Mouse (Mus musculus): ENCODE measurements at regions not wholly inside any gene's neighbourhood (a gene's known extent, or its start where the extent isn't known, plus 50 kb on each side); places are given as distances from the start of the nearest gene placed in this dataset.

DNA sequence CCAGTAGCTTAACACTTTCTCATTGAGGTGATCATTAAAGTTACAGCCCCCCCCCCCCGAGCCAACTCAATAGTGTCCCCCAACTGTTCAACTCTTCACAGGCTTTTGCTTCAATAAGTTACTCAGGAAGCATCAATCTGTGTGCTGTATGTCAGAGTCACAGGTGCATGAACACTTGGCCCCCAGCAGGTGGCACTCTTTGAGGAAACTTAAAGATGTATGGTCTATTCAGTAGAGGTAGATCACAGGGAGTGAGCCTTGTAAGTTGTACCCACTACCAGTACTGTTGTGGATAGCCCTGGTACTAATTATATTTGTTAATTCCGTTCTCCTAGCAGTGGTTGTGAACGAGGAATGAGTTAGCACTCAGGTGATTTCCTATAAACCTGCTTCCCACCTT lies 99.6 kb downstream of the Tmem130 start:
- no peak for DNase-seq (ENCODE audit: low spot score)
- 89% methylated on average over 3 of the region's 3 CpGs for WGBS
- Histone ChIP-seq H3K27me3 (ENCODE audit: control insufficient read depth, insufficient read depth, low read length) (no peaks in the 10 kb centered on the region), H3K4me3 (replicated peaks; ENCODE audit: low read length) (no peak overlapping the region), H3K9me3 (ENCODE audit: control insufficient read depth, low read length) (no peaks in the 10 kb centered on the region), H3K4me1 (replicated peaks; ENCODE audit: control insufficient read depth, insufficient read depth, low read length) (no peaks in the 10 kb centered on the region), H3K4me2 (replicated peaks) (no peak overlapping the region), H3K27ac (no peak overlapping the region), H3K36me3 (replicated peaks; ENCODE audit: control insufficient read depth, insufficient read depth) (no peaks in the 10 kb centered on the region), H3K9ac (no peak overlapping the region)
- no peak for ATAC-seq (ENCODE audit: low FRiP score)

DNA sequence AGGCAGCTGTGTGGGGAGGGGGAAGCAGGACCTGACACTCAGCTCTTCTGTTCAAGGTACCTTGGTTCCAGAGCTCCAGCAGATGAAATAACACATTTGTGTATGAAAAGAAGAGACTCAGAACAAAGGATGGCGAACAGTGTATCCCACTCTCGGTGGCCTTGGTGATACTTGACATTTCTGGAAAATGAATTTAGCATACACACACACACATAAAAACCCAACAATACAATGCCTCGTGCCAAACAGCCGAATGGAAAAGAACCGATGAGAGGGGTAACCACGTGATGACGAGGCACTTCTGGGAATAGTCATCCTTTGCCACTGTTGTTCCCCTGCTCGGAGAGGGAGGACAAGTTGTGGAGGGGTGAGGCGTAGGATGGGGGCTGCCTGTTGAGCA lies 97.6 kb downstream of the Tmem130 start:
- Histone ChIP-seq H3K4me2 (replicated peaks) (no peak overlapping the region), H3K9me3 (ENCODE audit: control insufficient read depth, low read length) (no peaks in the 10 kb centered on the region), H3K9ac (no peak overlapping the region), H3K27ac (no peak overlapping the region), H3K4me1 (replicated peaks; ENCODE audit: control insufficient read depth, insufficient read depth, low read length) (no peaks in the 10 kb centered on the region), H3K4me3 (replicated peaks; ENCODE audit: low read length) (no peak overlapping the region), H3K36me3 (replicated peaks; ENCODE audit: control insufficient read depth, insufficient read depth) (no peaks in the 10 kb centered on the region), H3K27me3 (ENCODE audit: control insufficient read depth, insufficient read depth, low read length) (no peaks in the 10 kb centered on the region)
- 78% methylated on average over 9 of the region's 9 CpGs for WGBS
- DNase-seq (ENCODE audit: low spot score): no peak
- ATAC-seq (ENCODE audit: low FRiP score): no peak

DNA sequence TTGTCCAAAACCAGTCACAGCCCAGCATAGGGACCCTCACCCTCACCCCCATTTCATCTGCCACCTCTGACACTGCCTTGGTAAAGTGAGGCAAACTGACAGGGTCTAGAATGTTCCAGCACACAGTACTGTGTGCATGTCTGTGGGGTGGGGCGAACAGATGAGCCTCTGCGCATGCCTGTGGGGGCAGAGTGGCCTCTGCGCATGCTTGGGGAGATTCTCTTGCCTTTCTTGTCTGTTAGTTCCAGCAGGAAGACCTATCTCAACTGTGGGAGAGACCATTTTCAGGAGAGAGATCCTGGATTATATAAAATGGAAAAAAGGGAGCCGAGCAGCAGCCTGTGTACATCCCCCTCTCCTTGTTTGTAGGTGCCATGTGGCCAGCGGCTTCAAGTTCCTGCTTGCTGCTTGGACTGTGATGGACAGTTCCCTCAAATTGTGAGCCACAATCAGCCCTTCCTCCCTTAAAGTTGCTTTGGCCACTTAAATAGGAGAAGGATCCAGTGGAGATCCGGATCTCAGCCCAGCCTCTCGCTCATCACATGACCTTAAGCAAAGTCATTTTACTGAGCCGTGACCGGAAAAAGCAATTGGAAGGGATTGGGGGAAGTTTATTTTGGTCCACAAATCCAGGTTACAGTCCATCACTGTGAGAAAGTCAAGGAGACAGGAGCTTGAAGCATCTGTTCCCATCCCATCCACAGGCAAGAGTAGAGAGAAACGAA lies 96.9 kb downstream of the Tmem130 start:
- H3K9ac ChIP-seq: no peak overlapping the region
- H3K4me3 ChIP-seq (replicated peaks; ENCODE audit: low read length): no peak overlapping the region
- H3K36me3 ChIP-seq (replicated peaks; ENCODE audit: control insufficient read depth, insufficient read depth): no peaks in the 10 kb centered on the region
- no peak overlapping the region for H3K4me2 ChIP-seq (replicated peaks)
- DNase-seq (ENCODE audit: low spot score) (no peak), ATAC-seq (ENCODE audit: low FRiP score) (no peak)
- no peaks in the 10 kb centered on the region for H3K9me3 ChIP-seq (ENCODE audit: control insufficient read depth, low read length)
- H3K4me1 ChIP-seq (replicated peaks; ENCODE audit: control insufficient read depth, insufficient read depth, low read length): no peaks in the 10 kb centered on the region
- H3K27me3 ChIP-seq (ENCODE audit: control insufficient read depth, insufficient read depth, low read length): no peaks in the 10 kb centered on the region
- no peak overlapping the region for H3K27ac ChIP-seq
- 93% methylated on average over 10 of the region's 10 CpGs for WGBS

DNA sequence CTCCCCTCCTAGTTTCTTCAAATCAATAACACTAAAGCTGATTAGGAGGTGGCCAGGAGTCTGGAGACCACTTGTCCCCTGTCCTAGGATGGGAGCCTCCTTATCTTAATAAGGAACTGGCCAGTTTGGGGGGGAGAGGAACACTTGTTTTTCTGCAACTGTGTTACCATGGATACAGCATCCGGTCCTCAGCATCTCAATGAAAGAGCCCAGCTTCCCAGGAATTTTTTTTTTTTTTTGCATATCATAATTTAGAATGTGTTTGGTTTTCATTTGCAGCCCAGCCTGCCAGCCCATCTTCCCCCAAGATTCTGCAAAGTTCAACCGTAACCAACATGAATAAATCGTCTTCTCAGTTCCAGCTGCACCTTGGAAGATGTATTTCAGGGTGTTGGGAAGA lies 93.6 kb downstream of the Tmem130 start:
- Histone ChIP-seq H3K4me1 (replicated peaks; ENCODE audit: control insufficient read depth, insufficient read depth, low read length) (no peaks in the 10 kb centered on the region), H3K4me3 (replicated peaks; ENCODE audit: low read length) (no peak overlapping the region), H3K27ac (no peak overlapping the region), H3K27me3 (ENCODE audit: control insufficient read depth, insufficient read depth, low read length) (no peaks in the 10 kb centered on the region), H3K36me3 (replicated peaks; ENCODE audit: control insufficient read depth, insufficient read depth) (no peaks in the 10 kb centered on the region), H3K4me2 (replicated peaks) (no peak overlapping the region), H3K9ac (no peak overlapping the region), H3K9me3 (ENCODE audit: control insufficient read depth, low read length) (no peaks in the 10 kb centered on the region)
- 57% methylated on average over 3 of the region's 3 CpGs for WGBS
- DNase-seq (ENCODE audit: low spot score) (no peak), ATAC-seq (ENCODE audit: low FRiP score) (no peak)

DNA sequence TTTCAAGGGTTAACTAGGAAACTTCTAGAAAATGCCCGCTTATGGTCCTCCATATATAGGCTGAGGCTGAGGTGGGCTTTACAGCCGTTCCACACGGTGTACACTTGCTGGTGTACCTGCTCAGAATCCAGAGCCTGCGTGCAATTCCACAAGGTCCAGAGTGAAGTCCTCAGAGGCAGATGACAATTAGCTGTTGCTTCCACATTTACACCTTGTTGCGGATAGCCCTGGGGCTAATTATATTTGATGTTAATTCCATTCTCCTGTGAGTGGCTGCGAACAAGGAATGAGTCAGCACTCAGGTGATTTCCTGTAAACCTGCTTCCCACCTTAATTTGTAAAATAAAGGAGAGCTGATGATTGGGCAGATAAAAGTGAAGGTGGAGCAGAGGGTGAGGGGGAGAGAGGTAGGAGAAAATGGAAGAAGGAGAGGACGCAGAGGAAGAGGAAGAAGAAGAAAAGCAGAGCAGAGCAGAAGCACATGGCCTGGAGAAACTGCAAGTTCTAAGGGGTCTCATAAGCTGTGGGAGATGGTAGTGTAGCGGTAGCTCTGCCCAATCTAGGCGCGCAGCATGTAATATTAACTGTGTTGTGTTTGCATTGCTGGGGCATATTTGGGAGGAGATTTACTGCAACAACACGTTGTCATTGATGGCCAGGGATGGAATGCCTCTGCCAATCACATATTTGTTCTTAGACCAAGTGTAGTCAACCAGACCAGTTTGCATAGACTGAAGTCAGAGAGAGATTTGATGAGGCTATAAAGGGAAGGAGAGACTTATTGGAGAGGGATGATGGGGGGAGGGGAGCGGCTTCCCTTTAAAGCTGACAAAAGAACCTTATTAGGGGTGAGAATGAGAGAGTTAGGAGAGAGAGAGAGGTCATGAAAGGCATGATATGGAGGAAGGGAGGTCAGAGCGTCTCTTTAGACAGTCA lies 82.5 kb downstream of the Tmem130 start:
- Histone ChIP-seq H3K27ac (no peak overlapping the region), H3K4me1 (replicated peaks; ENCODE audit: control insufficient read depth, insufficient read depth, low read length) (no peaks in the 10 kb centered on the region), H3K9ac (no peak overlapping the region), H3K27me3 (ENCODE audit: control insufficient read depth, insufficient read depth, low read length) (no peaks in the 10 kb centered on the region), H3K36me3 (replicated peaks; ENCODE audit: control insufficient read depth, insufficient read depth) (no peaks in the 10 kb centered on the region), H3K9me3 (ENCODE audit: control insufficient read depth, low read length) (no peaks in the 10 kb centered on the region), H3K4me3 (replicated peaks; ENCODE audit: low read length) (no peak overlapping the region), H3K4me2 (replicated peaks) (no peak overlapping the region)
- ATAC-seq (ENCODE audit: low FRiP score) (no peak), DNase-seq (ENCODE audit: low spot score) (no peak)
- WGBS: 90% methylated on average over 13 of the region's 13 CpGs

DNA sequence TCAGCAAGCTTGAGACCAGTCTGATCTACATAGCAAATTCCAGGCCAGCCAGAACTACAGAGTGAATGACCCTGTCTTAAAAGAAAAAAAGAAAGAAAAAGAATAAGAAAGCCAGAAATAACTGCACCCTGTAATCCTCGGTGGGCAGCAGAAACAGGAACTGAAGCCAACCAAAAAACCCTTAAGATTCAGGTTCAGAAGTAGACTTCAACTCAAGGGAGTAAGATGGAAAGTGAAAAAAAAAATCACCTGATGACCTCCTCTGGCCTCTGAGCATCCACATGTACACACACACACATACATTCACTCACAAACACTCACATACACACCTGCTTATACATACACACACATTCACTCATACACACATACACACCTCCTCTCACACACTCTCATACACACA lies 77.4 kb downstream of the Tmem130 start:
- no peaks in the 10 kb centered on the region for H3K27me3 ChIP-seq (ENCODE audit: control insufficient read depth, insufficient read depth, low read length)
- WGBS: 75% methylated on average over 1 of the region's 1 CpGs
- no peak overlapping the region for H3K4me2 ChIP-seq (replicated peaks)
- H3K27ac ChIP-seq: no peak overlapping the region
- DNase-seq (ENCODE audit: low spot score) (no peak), ATAC-seq (ENCODE audit: low FRiP score) (no peak)
- no peaks in the 10 kb centered on the region for H3K36me3 ChIP-seq (replicated peaks; ENCODE audit: control insufficient read depth, insufficient read depth)
- H3K9me3 ChIP-seq (ENCODE audit: control insufficient read depth, low read length): no peaks in the 10 kb centered on the region
- H3K4me1 ChIP-seq (replicated peaks; ENCODE audit: control insufficient read depth, insufficient read depth, low read length): 0 out of 2 replicates have a peak, but pooled peaks cover 11% of the 10 kb centered on the region
- H3K9ac ChIP-seq: no peak overlapping the region
- no peak overlapping the region for H3K4me3 ChIP-seq (replicated peaks; ENCODE audit: low read length)
